Mouse (Mus musculus): ENCODE results near the gene Zfp341.

- no peak for TF ChIP-seq CTCF (IDR thresholded peaks at IDR 0.05; ENCODE audit: low read depth, low read length)
- no peak for TF ChIP-seq GATA2 (IDR thresholded peaks at IDR 0.05; ENCODE audit: borderline replicate concordance, low read depth, low read length)
- no peak for TF ChIP-seq GATA1 (IDR thresholded peaks at IDR 0.05; ENCODE audit: borderline replicate concordance, low read length)
Measured at GRCm38 (mm10) chr2:154670106-154670505, 57.0 kb downstream of the Zfp341 start.

Measured in G1E (cell line).